Mouse (Mus musculus) erythroblast, embryonic 14.5 days (primary cell): Measurements from ENCODE around the gene Clec16a.

Source experiments
- GATA1 ChIP-seq: IDR thresholded peaks from 2 replicates; pipeline ENCODE4 v1.6.1; 2012; ENCODE audit warnings: low read length, inconsistent platforms, mixed read lengths
- TAL1 ChIP-seq: IDR thresholded peaks from 3 replicates; pipeline ENCODE4 v1.6.1; 2012; ENCODE audit warnings: low read length, inconsistent platforms, mixed read lengths

DNA sequence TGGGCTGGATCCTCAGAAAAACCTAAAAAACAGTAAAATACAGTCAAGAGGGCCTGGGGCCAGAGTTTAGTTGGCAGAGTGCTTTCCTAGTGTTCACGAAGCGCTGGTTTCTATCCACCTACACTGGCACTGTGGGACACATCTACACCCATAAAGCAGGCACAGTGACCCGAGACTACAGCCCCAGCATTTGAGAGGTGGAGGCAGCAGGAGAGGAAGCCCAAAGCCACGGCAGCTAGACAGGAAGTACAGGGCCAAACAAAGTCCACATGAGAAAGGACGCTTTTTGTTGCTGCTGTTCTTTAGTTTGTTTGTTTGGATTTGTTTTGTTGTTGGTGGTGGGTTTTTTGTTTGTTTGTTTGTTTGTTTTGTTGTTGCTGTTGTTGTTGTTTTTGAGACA is 8.8 kb upstream of the Clec16a start:
- TF ChIP-seq GATA1, result no peak
- no peak for TF ChIP-seq TAL1
